Mouse (Mus musculus): Measurements from ENCODE around the gene Atp2b4. TPM values are rescaled to one million over a fixed set of nuclear protein-coding genes. Genes with fewer than 3 reads are reported as not detected.

Gene Atp2b4
- polyA plus RNA-seq, 1 experiment from 2014 or later: 11.2 TPM

GRCm38 (mm10) chr1:133693536-133694114, 107.2 kb downstream of the Atp2b4 start:
- Histone ChIP-seq H3K9ac (no peak overlapping the region), H3K9me3 (replicated peaks) (no peaks in the 10 kb centered on the region), H3K4me2 (no peak overlapping the region), H3K4me3 (no peak overlapping the region), H3K4me1 (replicated peaks) (peaks cover 40% of the 10 kb centered on the region), H3K27me3 (no peaks in the 10 kb centered on the region), H3K27ac (peak overlapping the region; percentile 87), H3K36me3 (no peaks in the 10 kb centered on the region)
- 69% methylated on average over 11 of the region's 11 CpGs for WGBS
- no peak for ATAC-seq (replicated peaks; ENCODE audit: insufficient number of reproducible peaks, insufficient read depth, low FRiP score, low read depth)

GRCm38 (mm10) chr1:133692195-133692594, 108.6 kb downstream of the Atp2b4 start:
- Histone ChIP-seq H3K27ac (no peak overlapping the region), H3K4me3 (no peak overlapping the region), H3K9ac (0 out of 2 replicates have a peak overlapping the region, but pooled peaks have one; percentile 6), H3K36me3 (no peaks in the 10 kb centered on the region), H3K4me2 (no peak overlapping the region), H3K4me1 (replicated peaks) (peaks cover 40% of the 10 kb centered on the region), H3K9me3 (replicated peaks) (no peaks in the 10 kb centered on the region), H3K27me3 (no peaks in the 10 kb centered on the region)
- 47% methylated on average over 4 of the region's 4 CpGs for WGBS
- no peak for ATAC-seq (replicated peaks; ENCODE audit: insufficient number of reproducible peaks, insufficient read depth, low FRiP score, low read depth)

- no peak overlapping the region for H3K4me2 ChIP-seq
- no peak overlapping the region for H3K4me3 ChIP-seq
- ATAC-seq (replicated peaks; ENCODE audit: insufficient number of reproducible peaks, insufficient read depth, low FRiP score, low read depth): no peak
- H3K36me3 ChIP-seq: no peaks in the 10 kb centered on the region
- no peaks in the 10 kb centered on the region for H3K9me3 ChIP-seq (replicated peaks)
- no peaks in the 10 kb centered on the region for H3K27me3 ChIP-seq
- 88% methylated on average over 6 of the region's 6 CpGs for WGBS
- H3K27ac ChIP-seq: no peak overlapping the region
- H3K4me1 ChIP-seq (replicated peaks): peaks cover 30% of the 10 kb centered on the region
- no peak overlapping the region for H3K9ac ChIP-seq
Observed at GRCm38 (mm10) chr1:133691046-133691445, 109.8 kb downstream of the Atp2b4 start.

GRCm38 (mm10) chr1:133689897-133690296, 110.9 kb downstream of the Atp2b4 start, which contains the start of gene Lax1:
TSS of gene Lax1 (minus strand) at chr1:133690108.
- Histone ChIP-seq H3K4me1 (replicated peaks) (peaks cover 19% of the 10 kb centered on the region), H3K4me2 (no peak within 1 kb of the TSS), H3K27me3 (no peaks in the 10 kb centered on the region), H3K27ac (no peak within 1 kb of the TSS), H3K9ac (no peak within 1 kb of the TSS), H3K4me3 (no peak within 1 kb of the TSS; the same call in 1 of the 2 replicates), H3K9me3 (replicated peaks) (no peaks in the 10 kb centered on the region), H3K36me3 (no peaks in the 10 kb centered on the region)
- ATAC-seq (replicated peaks; ENCODE audit: insufficient number of reproducible peaks, insufficient read depth, low FRiP score, low read depth): no peak
- WGBS: 26% methylated on average over 6 of the region's 6 CpGs

GRCm38 (mm10) chr1:133688301-133688700, 112.5 kb downstream of the Atp2b4 start:
- Histone ChIP-seq H3K4me2 (no peak overlapping the region), H3K4me1 (replicated peaks) (0 out of 2 replicates have a peak, but pooled peaks cover 4% of the 10 kb centered on the region), H3K27ac (no peak overlapping the region), H3K4me3 (no peak overlapping the region), H3K9ac (no peak overlapping the region), H3K9me3 (replicated peaks) (no peaks in the 10 kb centered on the region), H3K27me3 (no peaks in the 10 kb centered on the region), H3K36me3 (no peaks in the 10 kb centered on the region)
- 70% methylated on average over 7 of the region's 7 CpGs for WGBS
- no peak for ATAC-seq (replicated peaks; ENCODE audit: insufficient number of reproducible peaks, insufficient read depth, low FRiP score, low read depth)

- Histone ChIP-seq H3K9me3 (replicated peaks) (no peaks in the 10 kb centered on the region), H3K27ac (no peak overlapping the region), H3K4me1 (replicated peaks) (no peaks in the 10 kb centered on the region), H3K4me2 (no peak overlapping the region), H3K36me3 (no peaks in the 10 kb centered on the region), H3K9ac (no peak overlapping the region), H3K27me3 (no peaks in the 10 kb centered on the region), H3K4me3 (no peak overlapping the region)
- 71% methylated on average over 10 of the region's 10 CpGs for WGBS
- ATAC-seq (replicated peaks; ENCODE audit: insufficient number of reproducible peaks, insufficient read depth, low FRiP score, low read depth): no peak
Observed at GRCm38 (mm10) chr1:133685749-133686519, 114.9 kb downstream of the Atp2b4 start.

GRCm38 (mm10) chr1:133671801-133672200, 129.0 kb downstream of the Atp2b4 start:
- 0 out of 2 replicates have a peak, but pooled peaks cover 3% of the 10 kb centered on the region for H3K4me1 ChIP-seq (replicated peaks)
- H3K4me3 ChIP-seq: no peak overlapping the region
- no peaks in the 10 kb centered on the region for H3K36me3 ChIP-seq
- no peak overlapping the region for H3K27ac ChIP-seq
- no peaks in the 10 kb centered on the region for H3K9me3 ChIP-seq (replicated peaks)
- 62% methylated on average over 3 of the region's 3 CpGs for WGBS
- no peak overlapping the region for H3K4me2 ChIP-seq
- no peak for ATAC-seq (replicated peaks; ENCODE audit: insufficient number of reproducible peaks, insufficient read depth, low FRiP score, low read depth)
- no peak overlapping the region for H3K9ac ChIP-seq
- no peaks in the 10 kb centered on the region for H3K27me3 ChIP-seq

- Histone ChIP-seq H3K4me2 (no peak overlapping the region), H3K4me1 (replicated peaks) (0 out of 2 replicates have a peak, but pooled peaks cover 3% of the 10 kb centered on the region), H3K9me3 (replicated peaks) (no peaks in the 10 kb centered on the region), H3K27me3 (no peaks in the 10 kb centered on the region), H3K27ac (no peak overlapping the region), H3K4me3 (no peak overlapping the region), H3K9ac (no peak overlapping the region), H3K36me3 (no peaks in the 10 kb centered on the region)
- whole genome bisulfite sequencing: 76% methylated on average over 3 of the region's 3 CpGs
- ATAC-seq (replicated peaks; ENCODE audit: insufficient number of reproducible peaks, insufficient read depth, low FRiP score, low read depth): no peak
Observed at GRCm38 (mm10) chr1:133671266-133671665, 129.6 kb downstream of the Atp2b4 start.

- Histone ChIP-seq H3K4me2 (no peak overlapping the region), H3K36me3 (no peaks in the 10 kb centered on the region), H3K27ac (no peak overlapping the region), H3K4me3 (no peak overlapping the region), H3K4me1 (replicated peaks) (0 out of 2 replicates have a peak, but pooled peaks cover 3% of the 10 kb centered on the region), H3K9ac (no peak overlapping the region), H3K27me3 (no peaks in the 10 kb centered on the region), H3K9me3 (replicated peaks) (no peaks in the 10 kb centered on the region)
- WGBS: 77% methylated on average over 6 of the region's 6 CpGs
- ATAC-seq (replicated peaks; ENCODE audit: insufficient number of reproducible peaks, insufficient read depth, low FRiP score, low read depth): no peak
Observed at GRCm38 (mm10) chr1:133670776-133671175, 130.1 kb downstream of the Atp2b4 start.

GRCm38 (mm10) chr1:133670190-133670589, 130.7 kb downstream of the Atp2b4 start:
- Histone ChIP-seq H3K27me3 (no peaks in the 10 kb centered on the region), H3K9me3 (replicated peaks) (no peaks in the 10 kb centered on the region), H3K36me3 (no peaks in the 10 kb centered on the region), H3K9ac (no peak overlapping the region), H3K4me3 (no peak overlapping the region), H3K4me1 (replicated peaks) (0 out of 2 replicates have a peak, but pooled peaks cover 3% of the 10 kb centered on the region), H3K27ac (no peak overlapping the region), H3K4me2 (no peak overlapping the region)
- WGBS: 73% methylated on average over 12 of the region's 12 CpGs
- ATAC-seq (replicated peaks; ENCODE audit: insufficient number of reproducible peaks, insufficient read depth, low FRiP score, low read depth): no peak

GRCm38 (mm10) chr1:133668618-133669017, 132.2 kb downstream of the Atp2b4 start:
- 92% methylated on average over 3 of the region's 3 CpGs for WGBS
- no peaks in the 10 kb centered on the region for H3K36me3 ChIP-seq
- H3K27ac ChIP-seq: no peak overlapping the region
- H3K9me3 ChIP-seq (replicated peaks): no peaks in the 10 kb centered on the region
- no peak overlapping the region for H3K4me3 ChIP-seq
- H3K4me2 ChIP-seq: no peak overlapping the region
- H3K4me1 ChIP-seq (replicated peaks): 0 out of 2 replicates have a peak, but pooled peaks cover 6% of the 10 kb centered on the region
- ATAC-seq (replicated peaks; ENCODE audit: insufficient number of reproducible peaks, insufficient read depth, low FRiP score, low read depth): no peak
- no peaks in the 10 kb centered on the region for H3K27me3 ChIP-seq
- no peak overlapping the region for H3K9ac ChIP-seq
